Mouse (Mus musculus) forebrain, embryonic 13.5 days (tissue): Measurements from ENCODE around the gene Plaur. TPM values are rescaled to one million over a fixed set of nuclear protein-coding genes. Genes with fewer than 3 reads are reported as not detected.

Experiments
- ATAC-seq: fragments of 200-750 bp; cut with Nextera tagmentation; 2 replicates; pipeline ENCODE4 v1.8.0; 2017
- H3K27ac ChIP-seq: fragments of 300-500 bp; sonication (generic); 2 replicates; pipeline ENCODE4 v1.5.1; 2015; ENCODE audit warnings: inconsistent platforms, mild to moderate bottlenecking, moderate library complexity
- H3K27me3 ChIP-seq: fragments of 300-500 bp; sonication (generic); 2 replicates; pipeline ENCODE4 v1.6.1; 2015; ENCODE audit warnings: mild to moderate bottlenecking, inconsistent platforms
- H3K36me3 ChIP-seq: fragments of 300-500 bp; sonication (generic); 2 replicates; pipeline ENCODE4 v1.6.1; 2015; ENCODE audit warnings: mild to moderate bottlenecking, inconsistent platforms; ENCODE audit not compliant: poor library complexity, severe bottlenecking
- H3K4me1 ChIP-seq: fragments of 300-500 bp; sonication (generic); 2 replicates; pipeline ENCODE4 v1.6.1; 2015; ENCODE audit warnings: inconsistent platforms
- H3K4me2 ChIP-seq: fragments of 300-500 bp; sonication (generic); 2 replicates; pipeline ENCODE4 v1.6.1; 2015; ENCODE audit warnings: inconsistent platforms, mild to moderate bottlenecking, moderate library complexity
- H3K4me3 ChIP-seq: fragments of 300-500 bp; sonication (generic); 2 replicates; pipeline ENCODE4 v1.5.1; 2015; ENCODE audit warnings: mild to moderate bottlenecking, inconsistent platforms
- H3K9ac ChIP-seq: fragments of 300-500 bp; sonication (generic); 2 replicates; pipeline ENCODE4 v1.6.1; 2015; ENCODE audit warnings: mild to moderate bottlenecking, inconsistent platforms
- H3K9me3 ChIP-seq: fragments of 300-500 bp; sonication (generic); replicated peaks from 2 replicates; pipeline ENCODE4 v1.6.1; 2016; ENCODE audit warnings: inconsistent platforms
- WGBS: fragments of 180-500 bp; shearing (Covaris S2); methylation state at CpG from one replicate; pipeline ENCODE4 v1.1.7; 2015; 5-methylcytosine and 5-hydroxymethylcytosine counted together
- polyA plus RNA-seq: library from polyadenylated mRNA; unstranded; fragments of >200 nt; fragmentation: Nextera tagmentation; extraction: Ambion mirVana; gene quantifications from 2 replicates; pipeline ENCODE4 v1.2.1, GENCODE M21; 2015

Gene Plaur
- polyA plus RNA-seq, 1 experiment from 2014 or later, result 1.3 TPM

GRCm38 (mm10) chr7:24429413-24430112, 32.7 kb upstream of the Plaur start:
- Histone ChIP-seq H3K36me3 (no peaks in the 10 kb centered on the region), H3K4me2 (no peak overlapping the region), H3K4me1 (peaks cover 5% of the 10 kb centered on the region), H3K27me3 (0 out of 2 replicates have a peak, but pooled peaks cover 2% of the 10 kb centered on the region), H3K9ac (no peak overlapping the region), H3K4me3 (no peak overlapping the region), H3K9me3 (no peaks in the 10 kb centered on the region), H3K27ac (peak overlapping the region; percentile 40; the same call in 1 of the 2 replicates)
- WGBS, result 66% methylated on average over 16 of the region's 16 CpGs
- ATAC-seq, result peak; percentile 67; the same call in 1 of the 2 replicates

GRCm38 (mm10) chr7:24430551-24431345, 31.5 kb upstream of the Plaur start:
- Histone ChIP-seq H3K36me3 (no peaks in the 10 kb centered on the region), H3K27ac (no peak overlapping the region), H3K27me3 (0 out of 2 replicates have a peak, but pooled peaks cover 2% of the 10 kb centered on the region), H3K9me3 (no peaks in the 10 kb centered on the region), H3K4me3 (no peak overlapping the region), H3K4me1 (peaks cover 5% of the 10 kb centered on the region), H3K9ac (no peak overlapping the region), H3K4me2 (no peak overlapping the region)
- 94% methylated on average over 15 of the region's 15 CpGs for WGBS
- ATAC-seq, result no peak

DNA sequence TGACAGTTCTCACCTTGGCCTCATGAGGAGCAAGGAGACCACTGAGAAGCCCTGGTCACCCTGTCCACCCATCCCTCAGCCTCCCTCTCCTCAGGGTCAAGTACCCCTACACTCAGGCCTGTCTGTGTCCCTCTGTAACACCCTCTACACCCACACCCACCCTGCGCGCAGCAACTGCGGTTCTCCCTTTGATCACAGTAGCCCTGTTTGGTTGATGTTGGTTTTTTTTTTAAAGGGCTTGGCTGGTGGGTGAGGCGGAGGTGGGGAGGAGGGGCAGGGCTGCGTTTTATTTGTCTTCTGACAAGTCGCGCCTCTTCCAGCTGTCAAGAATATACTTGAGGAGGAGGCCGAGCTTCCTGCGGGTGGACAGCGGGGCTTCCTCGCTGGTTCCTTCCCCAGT, 30.6 kb upstream of the Plaur start:
- no peaks in the 10 kb centered on the region for H3K36me3 ChIP-seq
- no peak overlapping the region for H3K4me2 ChIP-seq
- 0 out of 2 replicates have a peak, but pooled peaks cover 2% of the 10 kb centered on the region for H3K27me3 ChIP-seq
- peaks cover 5% of the 10 kb centered on the region for H3K4me1 ChIP-seq
- WGBS, result 80% methylated on average over 11 of the region's 11 CpGs
- no peaks in the 10 kb centered on the region for H3K9me3 ChIP-seq
- no peak overlapping the region for H3K4me3 ChIP-seq
- H3K27ac ChIP-seq, result no peak overlapping the region
- no peak overlapping the region for H3K9ac ChIP-seq
- ATAC-seq, result no peak

- Histone ChIP-seq H3K4me3 (no peak overlapping the region), H3K9me3 (no peaks in the 10 kb centered on the region), H3K9ac (no peak overlapping the region), H3K27me3 (0 out of 2 replicates have a peak, but pooled peaks cover 2% of the 10 kb centered on the region), H3K27ac (no peak overlapping the region), H3K4me2 (no peak overlapping the region), H3K4me1 (no peaks in the 10 kb centered on the region), H3K36me3 (no peaks in the 10 kb centered on the region)
- ATAC-seq, result no peak
- WGBS, result 71% methylated on average over 5 of the region's 5 CpGs
Observed at GRCm38 (mm10) chr7:24435305-24435704, 27.0 kb upstream of the Plaur start.

DNA sequence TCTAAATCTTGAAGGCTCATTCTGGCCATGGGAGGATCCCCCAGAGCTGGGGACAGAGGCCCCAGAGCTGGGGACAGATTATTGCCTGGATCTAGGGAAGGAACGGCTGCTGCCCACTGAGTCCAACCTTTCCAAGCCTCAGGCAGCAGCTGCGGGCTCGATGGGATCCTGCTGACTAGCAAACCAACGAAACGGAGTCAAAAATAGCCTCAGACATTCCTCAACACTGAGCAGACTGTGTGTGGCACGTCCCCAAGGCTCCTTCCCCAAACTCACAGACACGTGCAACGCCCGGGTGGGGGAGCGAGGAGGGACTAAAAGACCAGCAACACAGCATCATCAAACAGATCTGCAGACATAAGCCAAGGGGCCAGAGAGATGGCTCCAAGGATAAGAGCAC, 24.3 kb upstream of the Plaur start:
- no peaks in the 10 kb centered on the region for H3K36me3 ChIP-seq
- H3K9me3 ChIP-seq, result no peaks in the 10 kb centered on the region
- no peak overlapping the region for H3K4me2 ChIP-seq
- no peak overlapping the region for H3K9ac ChIP-seq
- no peaks in the 10 kb centered on the region for H3K4me1 ChIP-seq
- WGBS, result 82% methylated on average over 10 of the region's 10 CpGs
- ATAC-seq, result no peak
- no peak overlapping the region for H3K27ac ChIP-seq
- H3K27me3 ChIP-seq, result no peaks in the 10 kb centered on the region
- no peak overlapping the region for H3K4me3 ChIP-seq

- Histone ChIP-seq H3K4me3 (no peak overlapping the region), H3K4me2 (no peak overlapping the region), H3K27ac (no peak overlapping the region), H3K9me3 (no peaks in the 10 kb centered on the region), H3K36me3 (no peaks in the 10 kb centered on the region), H3K4me1 (no peaks in the 10 kb centered on the region), H3K27me3 (no peaks in the 10 kb centered on the region), H3K9ac (no peak overlapping the region)
- ATAC-seq, result no peak
- 89% methylated on average over 6 of the region's 6 CpGs for WGBS
Observed at GRCm38 (mm10) chr7:24439191-24439590, 23.1 kb upstream of the Plaur start.

- Histone ChIP-seq H3K36me3 (no peaks in the 10 kb centered on the region), H3K27ac (no peak overlapping the region), H3K9me3 (no peaks in the 10 kb centered on the region), H3K4me3 (no peak overlapping the region), H3K4me1 (no peaks in the 10 kb centered on the region), H3K9ac (no peak overlapping the region), H3K4me2 (no peak overlapping the region), H3K27me3 (no peaks in the 10 kb centered on the region)
- 86% methylated on average over 7 of the region's 7 CpGs for WGBS
- ATAC-seq, result no peak
Observed at GRCm38 (mm10) chr7:24439891-24440290, 22.4 kb upstream of the Plaur start.

- no peak for ATAC-seq
- Histone ChIP-seq H3K9ac (no peak overlapping the region), H3K27me3 (no peaks in the 10 kb centered on the region), H3K4me3 (no peak overlapping the region), H3K4me1 (no peaks in the 10 kb centered on the region), H3K27ac (no peak overlapping the region), H3K9me3 (no peaks in the 10 kb centered on the region), H3K36me3 (no peaks in the 10 kb centered on the region), H3K4me2 (no peak overlapping the region)
- WGBS, result 4% methylated on average over 1 of the region's 1 CpGs
Observed at GRCm38 (mm10) chr7:24441785-24442184, 20.5 kb upstream of the Plaur start.

DNA sequence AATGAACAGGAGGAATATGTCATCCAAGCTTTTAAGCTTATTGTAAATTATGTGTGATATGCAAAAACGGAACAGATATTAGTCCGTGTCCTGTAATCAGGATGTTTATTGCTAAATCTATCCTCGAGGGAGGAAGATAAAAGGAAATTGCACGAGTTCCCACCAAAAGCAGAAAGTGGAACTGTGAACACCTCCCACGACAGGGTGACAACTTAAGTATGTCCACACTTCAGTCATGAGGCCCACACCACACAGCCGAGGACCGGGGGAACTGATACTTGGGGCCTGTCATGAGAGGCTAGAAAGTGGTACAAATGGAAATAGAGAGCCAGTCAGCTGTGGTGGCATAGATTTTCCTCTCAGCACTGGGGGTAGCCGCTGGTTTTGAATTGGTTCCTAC, 20.0 kb upstream of the Plaur start:
- Histone ChIP-seq H3K4me3 (no peak overlapping the region), H3K4me1 (no peaks in the 10 kb centered on the region), H3K27me3 (no peaks in the 10 kb centered on the region), H3K9ac (no peak overlapping the region), H3K4me2 (no peak overlapping the region), H3K36me3 (no peaks in the 10 kb centered on the region), H3K9me3 (no peaks in the 10 kb centered on the region), H3K27ac (no peak overlapping the region)
- no peak for ATAC-seq
- WGBS, result 79% methylated on average over 8 of the region's 8 CpGs

GRCm38 (mm10) chr7:24445266-24445926, 16.9 kb upstream of the Plaur start:
- Histone ChIP-seq H3K4me1 (no peaks in the 10 kb centered on the region), H3K9ac (no peak overlapping the region), H3K27me3 (no peaks in the 10 kb centered on the region), H3K36me3 (no peaks in the 10 kb centered on the region), H3K27ac (no peak overlapping the region), H3K4me2 (no peak overlapping the region), H3K9me3 (no peaks in the 10 kb centered on the region), H3K4me3 (no peak overlapping the region)
- 91% methylated on average over 9 of the region's 9 CpGs for WGBS
- ATAC-seq, result no peak

GRCm38 (mm10) chr7:24446697-24447340, 15.5 kb upstream of the Plaur start:
- no peak overlapping the region for H3K27ac ChIP-seq
- WGBS, result 79% methylated on average over 7 of the region's 7 CpGs
- H3K9me3 ChIP-seq, result no peaks in the 10 kb centered on the region
- no peak overlapping the region for H3K4me2 ChIP-seq
- no peaks in the 10 kb centered on the region; the same call in 1 of the 2 replicates for H3K27me3 ChIP-seq
- H3K4me3 ChIP-seq, result no peak overlapping the region
- ATAC-seq, result no peak
- H3K9ac ChIP-seq, result no peak overlapping the region
- no peaks in the 10 kb centered on the region for H3K36me3 ChIP-seq
- H3K4me1 ChIP-seq, result no peaks in the 10 kb centered on the region
